In genomic region chr14:57607500-57607899, GRCm38 (mm10) we compare ENCODE assay signal across 8 mouse cellular contexts. TPM values are rescaled to one million over a fixed set of nuclear protein-coding genes. Genes with fewer than 3 reads are reported as not detected.
DNase-seq lines count a peak whose midpoint lies in the region; ATAC-seq and TF ChIP-seq lines count a peak whose summit lies in the region.

No protein-coding gene starts in this region.

- no peak overlapping the region for H3K4me3 ChIP-seq in thymus, adult 2 months (ENCODE audit: control insufficient read depth, insufficient read depth, low read length)
- H3K4me3 ChIP-seq in heart, embryonic 13.5 days: no peak overlapping the region
- no peak overlapping the region for H3K4me3 ChIP-seq in layer of hippocampus, adult 2 months

- peak; percentile 86 for ATAC-seq in erythroblast, adult 5-6 weeks (replicated peaks; ENCODE audit: low FRiP score, poor library complexity, severe bottlenecking)
- peak; percentile 78; the same call in 1 of the 2 replicates for ATAC-seq in heart, embryonic 13.5 days (ENCODE audit: extremely low read depth, insufficient number of reproducible peaks, low FRiP score, low TSS enrichment)
- ATAC-seq in monocyte, adult 5-6 weeks (replicated peaks; ENCODE audit: insufficient number of reproducible peaks, low FRiP score, low TSS enrichment, poor library complexity, severe bottlenecking): no peak

- no peak overlapping the region for H3K9ac ChIP-seq in heart, embryonic 13.5 days

- no peaks in the 10 kb centered on the region for H3K4me1 ChIP-seq in thymus, adult 2 months (replicated peaks; ENCODE audit: control insufficient read depth, insufficient read depth, low read length)
- peaks cover 41% of the 10 kb centered on the region for H3K4me1 ChIP-seq in heart, embryonic 13.5 days

- H3K36me3 ChIP-seq in thymus, adult 2 months (ENCODE audit: control insufficient read depth, insufficient read depth, low read length): peaks cover 19% of the 10 kb centered on the region
- peaks cover 36% of the 10 kb centered on the region for H3K36me3 ChIP-seq in heart, embryonic 13.5 days

- TF ChIP-seq POLR2A in thymus, adult 2 months (IDR thresholded peaks at IDR 0.05; ENCODE audit: control insufficient read depth, extremely low read depth, insufficient read depth, low read length, poor library complexity): no peak

- no peaks in the 10 kb centered on the region for H3K27me3 ChIP-seq in thymus, adult 2 months (ENCODE audit: control insufficient read depth, insufficient read depth, low read length)
- H3K27me3 ChIP-seq in heart, embryonic 13.5 days (replicated peaks): peaks cover 16% of the 10 kb centered on the region

- no peak overlapping the region for H3K27ac ChIP-seq in thymus, adult 2 months (ENCODE audit: control insufficient read depth, insufficient read depth, low read length)
- peak overlapping the region; percentile 58 for H3K27ac ChIP-seq in heart, embryonic 13.5 days (replicated peaks)
- peak overlapping the region; percentile 63 for H3K27ac ChIP-seq in layer of hippocampus, adult 2 months

- no peaks in the 10 kb centered on the region for H3K9me3 ChIP-seq in heart, embryonic 13.5 days

- peak; percentile 10 for DNase-seq in thymus, postnatal 25 days
- DNase-seq in thymus, adult 2 months: no peak
- peak; percentile 73 to 80 for DNase-seq in layer of hippocampus, adult 2 months (ENCODE audit: low spot score in 2 of 2)
- DNase-seq in lung, postnatal 10 days: peak; percentile 98
- DNase-seq in spleen, adult 12 weeks (ENCODE audit: low spot score): peak; percentile 17

- 93% methylated on average over 1 of the region's 1 CpGs for WGBS in thymus, adult 2 months
- 11% methylated on average over 1 of the region's 1 CpGs for whole genome bisulfite sequencing in heart, embryonic 13.5 days

- H3K4me2 ChIP-seq in heart, embryonic 13.5 days: peak overlapping the region; percentile 24; the same call in 1 of the 2 replicates

- no peak for TF ChIP-seq CTCF in thymus, adult 2 months (IDR thresholded peaks at IDR 0.05; ENCODE audit: borderline replicate concordance, control insufficient read depth, extremely low read depth, insufficient read depth, low read length, poor library complexity)
- TF ChIP-seq CTCF in layer of hippocampus, adult 2 months (conservative IDR thresholded peaks at IDR 0.05): no peak

RNA-seq across cellular contexts. Expression of gene Eef1akmt1, which starts 36.1 kb away (rescaled TPM):
- polyA plus RNA-seq in thymus, adult 2 months (2012; rRNA removed): 20.6 and 24.0 TPM in 2 replicates
- 4.6 and 8.5 TPM in 2 replicates for total RNA-seq in erythroblast, adult 5-6 weeks (2015; ENCODE audit: low replicate concordance)
- total RNA-seq in erythroblast, adult 5-6 weeks (2017; ENCODE audit: low replicate concordance): 3.2 and 7.7 TPM in 2 replicates
- 62.2 and 71.4 TPM in 2 replicates for polyA plus RNA-seq in heart, embryonic 13.5 days (2015; fragmentation: Nextera tagmentation; extraction: Ambion mirVana)
- total RNA-seq in layer of hippocampus, adult 2 months (2021): 10 to 100 TPM; 30.9 to 33.4 TPM
- total RNA-seq in monocyte, adult 5-6 weeks (2017): 6.9 to 17.5 TPM (median 7.5 TPM) in 3 replicates

RNA-seq across cellular contexts. Expression of gene Xpo4, which starts 57.7 kb away (rescaled TPM):
- 5.9 and 6.9 TPM in 2 replicates for polyA plus RNA-seq in thymus, adult 2 months (2012; rRNA removed)
- total RNA-seq in erythroblast, adult 5-6 weeks (2015; ENCODE audit: low replicate concordance): 13.1 and 15.7 TPM in 2 replicates
- 26.1 and 51.7 TPM in 2 replicates for total RNA-seq in erythroblast, adult 5-6 weeks (2017; ENCODE audit: low replicate concordance)
- 12.0 TPM in 2 replicates for polyA plus RNA-seq in heart, embryonic 13.5 days (2015; fragmentation: Nextera tagmentation; extraction: Ambion mirVana)
- 10 to 100 TPM; 14.4 to 15.0 TPM for total RNA-seq in layer of hippocampus, adult 2 months (2021)
- 31.5 to 36.8 TPM (median 34.4 TPM) in 3 replicates for total RNA-seq in monocyte, adult 5-6 weeks (2017)
